Mouse (Mus musculus) heart, embryonic 16.5 days (tissue): Measurements from ENCODE around the gene Adnp. TPM values are rescaled to one million over a fixed set of nuclear protein-coding genes. Genes with fewer than 3 reads are reported as not detected.

ENCODE experiments used
- ATAC-seq: fragments of 200-750 bp; cut with Nextera tagmentation; replicated peaks from 2 replicates; pipeline ENCODE4 v1.8.0; 2017; ENCODE audit warnings: moderate number of reproducible peaks; ENCODE audit not compliant: insufficient read depth, low FRiP score; ENCODE audit errors: extremely low read depth
- H3K27ac ChIP-seq: fragments of 300-500 bp; sonication (generic); 2 replicates; pipeline ENCODE4 v1.5.1; 2014; ENCODE audit warnings: mild to moderate bottlenecking, low read length, control low read depth, moderate library complexity
- H3K27me3 ChIP-seq: fragments of 300-500 bp; sonication (generic); 2 replicates; pipeline ENCODE4 v1.6.1; 2014; ENCODE audit warnings: low read length, mixed read lengths; ENCODE audit not compliant: control insufficient read depth, insufficient read depth
- H3K36me3 ChIP-seq: fragments of 300-500 bp; sonication (generic); 2 replicates; pipeline ENCODE4 v1.6.1; 2014; ENCODE audit not compliant: control insufficient read depth, insufficient read depth
- H3K4me1 ChIP-seq: fragments of 300-500 bp; sonication (generic); 2 replicates; pipeline ENCODE4 v1.6.1; 2014; ENCODE audit warnings: low read length, mixed read lengths; ENCODE audit not compliant: control insufficient read depth, insufficient read depth
- H3K4me2 ChIP-seq: fragments of 300-500 bp; sonication (generic); 2 replicates; pipeline ENCODE4 v1.6.1; 2014; ENCODE audit warnings: low read depth, mild to moderate bottlenecking, control low read depth, low read length
- H3K4me3 ChIP-seq: fragments of 300-500 bp; sonication (generic); 2 replicates; pipeline ENCODE4 v1.5.1; 2014; ENCODE audit warnings: mild to moderate bottlenecking, control low read depth, low read length
- H3K9ac ChIP-seq: fragments of 300-500 bp; sonication (generic); 2 replicates; pipeline ENCODE4 v1.6.1; 2014; ENCODE audit warnings: low read length, control low read depth
- H3K9me3 ChIP-seq: fragments of 300-500 bp; sonication (generic); replicated peaks from 2 replicates; pipeline ENCODE4 v1.6.1; 2016; ENCODE audit warnings: low read length; ENCODE audit not compliant: control insufficient read depth
- WGBS: fragments of 180-500 bp; shearing (Covaris S2); extraction: QIAGEN DNeasy Blood & Tissue Kit; methylation state at CpG from one replicate; pipeline ENCODE4 v1.1.7; 2014; 5-methylcytosine and 5-hydroxymethylcytosine counted together
- polyA plus RNA-seq: library from polyadenylated mRNA; unstranded; fragments of >200 nt; fragmentation: Nextera tagmentation; extraction: Ambion mirVana; gene quantifications from 2 replicates; pipeline ENCODE4 v1.2.1, GENCODE M21; 2015

Adnp gene
- polyA plus RNA-seq: 1.4 and 1.6 TPM in 2 replicates

GRCm38 (mm10) chr2:168206725-168207644 lies at the start of gene Adnp:
Adnp (minus strand) TSS chr2:168207112.
- H3K27me3 ChIP-seq: no peaks in the 10 kb centered on the region
- under 1% methylated on average over 53 of the region's 89 CpGs for WGBS
- peak within 1 kb of the TSS; percentile 99 for H3K27ac ChIP-seq
- peak; percentile 87 for ATAC-seq
- peaks cover 18% of the 10 kb centered on the region for H3K4me1 ChIP-seq
- H3K36me3 ChIP-seq: peaks cover 40% of the 10 kb centered on the region
- peaks cover 4% of the 10 kb centered on the region; the same call in 1 of the 2 replicates for H3K9me3 ChIP-seq
- peak within 1 kb of the TSS; percentile 100 for H3K9ac ChIP-seq
- H3K4me2 ChIP-seq: peak within 1 kb of the TSS; percentile 79
- H3K4me3 ChIP-seq: peak within 1 kb of the TSS; percentile 87

GRCm38 (mm10) chr2:168256506-168256905 lies 49.6 kb upstream of the Adnp start:
- H3K36me3 ChIP-seq: no peaks in the 10 kb centered on the region
- no peak overlapping the region for H3K27ac ChIP-seq
- ATAC-seq: no peak
- H3K9ac ChIP-seq: no peak overlapping the region
- no peak overlapping the region for H3K4me3 ChIP-seq
- no peak overlapping the region for H3K4me2 ChIP-seq
- H3K9me3 ChIP-seq: no peaks in the 10 kb centered on the region
- 77% methylated on average over 3 of the region's 3 CpGs for WGBS
- H3K4me1 ChIP-seq: no peaks in the 10 kb centered on the region
- peaks cover 33% of the 10 kb centered on the region for H3K27me3 ChIP-seq

GRCm38 (mm10) chr2:168253822-168254221 lies 46.9 kb upstream of the Adnp start:
- peaks cover 30% of the 10 kb centered on the region for H3K27me3 ChIP-seq
- H3K9me3 ChIP-seq: no peaks in the 10 kb centered on the region
- no peak for ATAC-seq
- no peak overlapping the region for H3K4me3 ChIP-seq
- H3K27ac ChIP-seq: no peak overlapping the region
- H3K36me3 ChIP-seq: no peaks in the 10 kb centered on the region
- H3K9ac ChIP-seq: no peak overlapping the region
- H3K4me1 ChIP-seq: no peaks in the 10 kb centered on the region
- H3K4me2 ChIP-seq: no peak overlapping the region
- WGBS: 18% methylated on average over 7 of the region's 7 CpGs

- no peaks in the 10 kb centered on the region for H3K4me1 ChIP-seq
- H3K27ac ChIP-seq: no peak overlapping the region
- H3K9me3 ChIP-seq: no peaks in the 10 kb centered on the region
- H3K27me3 ChIP-seq: peaks cover 30% of the 10 kb centered on the region
- no peaks in the 10 kb centered on the region for H3K36me3 ChIP-seq
- H3K9ac ChIP-seq: no peak overlapping the region
- H3K4me3 ChIP-seq: no peak overlapping the region
- ATAC-seq: no peak
- WGBS: 10% methylated on average over 16 of the region's 16 CpGs
- H3K4me2 ChIP-seq: no peak overlapping the region
These were observed 45.9 kb upstream of the Adnp start for GRCm38 (mm10) chr2:168252639-168253292.

GRCm38 (mm10) chr2:168250270-168250669 lies 43.4 kb upstream of the Adnp start:
- Histone ChIP-seq H3K36me3 (no peaks in the 10 kb centered on the region), H3K4me2 (no peak overlapping the region), H3K4me3 (no peak overlapping the region), H3K9ac (no peak overlapping the region), H3K27me3 (peaks cover 28% of the 10 kb centered on the region), H3K9me3 (no peaks in the 10 kb centered on the region), H3K27ac (no peak overlapping the region), H3K4me1 (no peaks in the 10 kb centered on the region)
- ATAC-seq: no peak
- 16% methylated on average over 8 of the region's 8 CpGs for WGBS

- H3K4me3 ChIP-seq: no peak overlapping the region
- H3K4me2 ChIP-seq: no peak overlapping the region
- no peaks in the 10 kb centered on the region for H3K36me3 ChIP-seq
- no peak for ATAC-seq
- peaks cover 25% of the 10 kb centered on the region for H3K27me3 ChIP-seq
- WGBS: 32% methylated on average over 2 of the region's 2 CpGs
- H3K4me1 ChIP-seq: no peaks in the 10 kb centered on the region
- H3K9ac ChIP-seq: no peak overlapping the region
- H3K27ac ChIP-seq: no peak overlapping the region
- no peaks in the 10 kb centered on the region for H3K9me3 ChIP-seq
These were observed 41.9 kb upstream of the Adnp start for GRCm38 (mm10) chr2:168248856-168249245.

GRCm38 (mm10) chr2:168248167-168248855 lies 41.4 kb upstream of the Adnp start:
- Histone ChIP-seq H3K4me2 (no peak overlapping the region), H3K9me3 (no peaks in the 10 kb centered on the region), H3K4me1 (no peaks in the 10 kb centered on the region), H3K27ac (no peak overlapping the region), H3K9ac (no peak overlapping the region), H3K4me3 (no peak overlapping the region), H3K27me3 (peaks cover 23% of the 10 kb centered on the region), H3K36me3 (no peaks in the 10 kb centered on the region)
- 68% methylated on average over 8 of the region's 8 CpGs for WGBS
- ATAC-seq: no peak

GRCm38 (mm10) chr2:168245571-168245970 lies 38.7 kb upstream of the Adnp start:
- ATAC-seq: no peak
- Histone ChIP-seq H3K4me3 (no peak overlapping the region), H3K4me1 (no peaks in the 10 kb centered on the region), H3K27ac (no peak overlapping the region), H3K27me3 (peaks cover 10% of the 10 kb centered on the region), H3K9ac (no peak overlapping the region), H3K36me3 (no peaks in the 10 kb centered on the region), H3K9me3 (no peaks in the 10 kb centered on the region), H3K4me2 (no peak overlapping the region)
- 39% methylated on average over 8 of the region's 8 CpGs for WGBS
